Mouse (Mus musculus): ENCODE measurements around the gene Tekt5. TPM values are rescaled to one million over a fixed set of nuclear protein-coding genes. Genes with fewer than 3 reads are reported as not detected.
A peak's percentile ranks its signal among the peaks of the same experiment; 100 is the strongest.

Tekt5 gene
- 0.74 and 1.4 TPM in 2 replicates for polyA plus RNA-seq (2015; fragmentation: Nextera tagmentation; extraction: Ambion mirVana)

DNA sequence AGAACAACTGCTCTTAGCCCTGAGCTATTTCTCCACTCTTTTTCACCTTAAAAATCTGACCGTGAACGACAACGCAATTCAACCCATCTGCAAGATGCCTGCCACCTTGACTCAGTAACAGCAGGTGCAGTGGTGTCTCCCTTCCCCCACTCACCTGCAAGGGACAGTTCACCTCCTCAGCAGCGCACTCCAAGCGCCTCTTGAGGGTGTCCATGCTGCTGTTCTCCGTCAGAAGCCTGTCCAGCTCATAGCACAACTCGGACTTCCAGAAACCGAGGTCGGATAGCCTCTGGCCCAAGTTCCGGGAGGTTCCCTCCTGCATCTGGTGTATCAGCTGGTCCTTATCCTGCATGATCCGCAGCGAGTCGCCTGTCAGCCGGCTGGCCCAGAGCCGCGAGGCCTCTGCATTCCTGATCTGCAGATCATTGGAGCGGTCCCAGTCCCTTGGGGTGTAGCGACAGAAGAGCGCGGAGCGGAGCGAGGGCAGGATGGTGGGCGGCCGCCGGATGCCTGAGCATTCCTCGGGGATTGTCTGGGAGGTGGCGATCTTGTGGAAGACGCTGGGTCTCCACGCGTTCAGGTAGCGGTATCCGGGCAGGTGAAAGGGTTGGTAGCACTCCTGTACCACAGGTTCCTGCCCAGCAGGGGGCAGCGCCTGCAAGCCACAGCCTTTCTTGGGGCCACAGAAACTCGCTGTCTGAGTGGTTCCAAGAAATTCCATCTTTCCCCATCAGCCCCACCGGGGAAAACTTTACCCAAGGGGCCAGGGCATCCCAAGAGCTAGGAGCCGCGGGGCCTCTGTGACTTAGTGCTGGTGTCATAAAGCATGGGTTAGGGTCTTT is at the start of gene Tekt5:
Gene Tekt5 (minus strand): TSS at position 792 of the 842 bp plus-strand sequence.
- 7% methylated on average over 37 of the region's 37 CpGs for WGBS
- peak; percentile 48; the same call in 1 of the 2 replicates for ATAC-seq
- peak within 1 kb of the TSS; percentile 52 for H3K9ac ChIP-seq

DNA sequence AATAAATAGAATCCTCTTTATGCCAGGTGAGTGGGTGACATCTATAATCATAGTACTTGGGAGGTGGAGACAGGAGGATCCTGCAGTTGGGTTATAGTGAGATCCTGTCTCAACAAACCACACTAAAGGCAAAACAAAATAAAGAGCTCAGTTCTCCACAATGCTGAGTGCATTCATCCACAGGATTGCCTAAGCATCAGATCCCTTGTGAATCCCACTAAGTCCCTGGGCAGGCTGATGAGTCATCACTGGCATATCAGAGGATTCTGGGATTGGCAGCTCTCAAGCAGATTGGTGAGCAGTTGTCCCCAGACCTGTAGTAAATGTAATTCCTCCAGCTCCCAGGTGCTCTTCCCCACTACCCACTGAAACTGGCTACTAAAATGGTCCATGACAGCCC is 48.4 kb upstream of the Tekt5 start:
- Histone ChIP-seq H3K36me3 (ENCODE audit: poor library complexity, severe bottlenecking) (peaks cover 18% of the 10 kb centered on the region; the same call in 1 of the 2 replicates), H3K4me3 (no peak overlapping the region), H3K4me1 (peaks cover 31% of the 10 kb centered on the region), H3K27ac (no peak overlapping the region), H3K9ac (no peak overlapping the region), H3K4me2 (no peak overlapping the region), H3K9me3 (replicated peaks) (no peaks in the 10 kb centered on the region), H3K27me3 (no peaks in the 10 kb centered on the region)
- no peak for ATAC-seq

More for the DNA sequence above, at the start of gene Tekt5:
- Histone ChIP-seq H3K27me3 (peaks cover 12% of the 10 kb centered on the region), H3K9me3 (replicated peaks) (no peaks in the 10 kb centered on the region), H3K4me3 (peak within 1 kb of the TSS; percentile 29), H3K4me1 (peaks cover 8% of the 10 kb centered on the region), H3K4me2 (peak within 1 kb of the TSS; percentile 59), H3K36me3 (ENCODE audit: poor library complexity, severe bottlenecking) (no peaks in the 10 kb centered on the region), H3K27ac (no peak within 1 kb of the TSS)

GRCm38 (mm10) chr16:10441761-10442160 is 46.5 kb upstream of the Tekt5 start:
- no peaks in the 10 kb centered on the region for H3K9me3 ChIP-seq (replicated peaks)
- no peak overlapping the region for H3K27ac ChIP-seq
- H3K4me2 ChIP-seq, result no peak overlapping the region
- no peak overlapping the region for H3K4me3 ChIP-seq
- no peak overlapping the region for H3K9ac ChIP-seq
- peaks cover 22% of the 10 kb centered on the region for H3K4me1 ChIP-seq
- H3K36me3 ChIP-seq (ENCODE audit: poor library complexity, severe bottlenecking), result peaks cover 27% of the 10 kb centered on the region; the same call in 1 of the 2 replicates
- no peak for ATAC-seq
- WGBS, result 94% methylated on average over 4 of the region's 4 CpGs
- no peaks in the 10 kb centered on the region for H3K27me3 ChIP-seq

DNA sequence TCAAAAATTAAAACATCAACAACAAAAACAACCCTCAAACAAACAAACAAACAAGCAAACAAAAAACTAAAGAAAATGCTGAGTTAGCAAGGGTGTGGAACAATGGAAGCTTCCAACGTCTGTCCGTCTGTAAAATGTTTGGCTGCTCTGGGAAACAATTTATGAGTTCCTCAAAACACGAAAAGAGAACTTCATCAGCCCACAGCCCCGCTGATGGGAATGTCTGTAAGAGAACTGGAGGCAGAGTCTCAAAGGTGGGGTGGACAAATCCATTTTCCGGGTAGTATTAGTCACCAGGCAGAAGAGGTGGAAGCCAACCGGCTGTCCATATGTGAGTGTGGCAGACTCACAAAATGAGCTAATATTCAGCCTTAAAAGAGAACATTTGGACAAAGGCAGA is 46.0 kb upstream of the Tekt5 start:
- ATAC-seq, result no peak
- Histone ChIP-seq H3K36me3 (ENCODE audit: poor library complexity, severe bottlenecking) (peaks cover 27% of the 10 kb centered on the region; the same call in 1 of the 2 replicates), H3K4me1 (peaks cover 18% of the 10 kb centered on the region), H3K9ac (no peak overlapping the region), H3K27ac (no peak overlapping the region), H3K4me3 (no peak overlapping the region), H3K27me3 (no peaks in the 10 kb centered on the region), H3K9me3 (replicated peaks) (no peaks in the 10 kb centered on the region), H3K4me2 (no peak overlapping the region)
- 92% methylated on average over 6 of the region's 6 CpGs for WGBS

- H3K4me3 ChIP-seq, result no peak overlapping the region
- no peaks in the 10 kb centered on the region for H3K9me3 ChIP-seq (replicated peaks)
- H3K4me1 ChIP-seq, result no peaks in the 10 kb centered on the region
- no peak overlapping the region for H3K9ac ChIP-seq
- H3K4me2 ChIP-seq, result no peak overlapping the region
- peaks cover 19% of the 10 kb centered on the region; the same call in 1 of the 2 replicates for H3K36me3 ChIP-seq (ENCODE audit: poor library complexity, severe bottlenecking)
- H3K27ac ChIP-seq, result no peak overlapping the region
- H3K27me3 ChIP-seq, result no peaks in the 10 kb centered on the region
- ATAC-seq, result no peak
- 85% methylated on average over 5 of the region's 5 CpGs for WGBS
Observed at GRCm38 (mm10) chr16:10438055-10438454, 42.8 kb upstream of the Tekt5 start.

DNA sequence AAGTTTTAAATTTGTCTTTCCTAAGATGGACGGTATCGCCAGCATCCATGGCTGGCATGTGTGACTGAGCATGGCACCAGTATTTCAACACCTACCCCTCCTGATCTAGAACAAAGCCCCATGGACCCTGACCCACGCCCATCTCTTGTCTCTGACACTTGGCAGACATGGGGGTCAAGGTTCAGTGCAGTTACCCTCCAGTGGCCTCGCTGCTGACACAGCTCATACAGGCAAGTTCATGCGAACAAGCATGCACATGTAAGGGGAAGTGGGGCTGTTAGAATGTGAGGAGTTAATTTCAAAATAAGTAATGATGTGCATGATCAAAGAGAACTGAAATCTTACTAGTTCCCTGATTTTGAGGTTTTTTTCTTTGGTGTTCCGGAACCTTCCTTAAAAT is 40.9 kb upstream of the Tekt5 start:
- ATAC-seq, result no peak
- no peaks in the 10 kb centered on the region for H3K9me3 ChIP-seq (replicated peaks)
- H3K27me3 ChIP-seq, result no peaks in the 10 kb centered on the region
- no peaks in the 10 kb centered on the region for H3K4me1 ChIP-seq
- H3K27ac ChIP-seq, result no peak overlapping the region
- H3K4me3 ChIP-seq, result no peak overlapping the region
- H3K4me2 ChIP-seq, result no peak overlapping the region
- WGBS, result 90% methylated on average over 6 of the region's 6 CpGs
- peaks cover 29% of the 10 kb centered on the region for H3K36me3 ChIP-seq (ENCODE audit: poor library complexity, severe bottlenecking)
- no peak overlapping the region for H3K9ac ChIP-seq

- H3K27ac ChIP-seq, result no peak overlapping the region
Observed at GRCm38 (mm10) chr16:10433344-10433743, 38.1 kb upstream of the Tekt5 start.

GRCm38 (mm10) chr16:10432387-10432786 is 37.1 kb upstream of the Tekt5 start:
- Histone ChIP-seq H3K4me1 (no peaks in the 10 kb centered on the region), H3K36me3 (ENCODE audit: poor library complexity, severe bottlenecking) (peaks cover 20% of the 10 kb centered on the region), H3K27me3 (no peaks in the 10 kb centered on the region), H3K4me3 (no peak overlapping the region), H3K9me3 (replicated peaks) (no peaks in the 10 kb centered on the region), H3K9ac (no peak overlapping the region), H3K4me2 (no peak overlapping the region), H3K27ac (no peak overlapping the region)
- WGBS, result 92% methylated on average over 4 of the region's 4 CpGs
- ATAC-seq, result no peak

More at GRCm38 (mm10) chr16:10433344-10433743, 38.1 kb upstream of the Tekt5 start:
- peaks cover 20% of the 10 kb centered on the region for H3K36me3 ChIP-seq (ENCODE audit: poor library complexity, severe bottlenecking)
- H3K4me1 ChIP-seq, result no peaks in the 10 kb centered on the region
- no peaks in the 10 kb centered on the region for H3K9me3 ChIP-seq (replicated peaks)
- no peak overlapping the region for H3K4me3 ChIP-seq
- no peaks in the 10 kb centered on the region for H3K27me3 ChIP-seq
- H3K4me2 ChIP-seq, result no peak overlapping the region
- no peak for ATAC-seq
- WGBS, result 92% methylated on average over 5 of the region's 5 CpGs
- H3K9ac ChIP-seq, result no peak overlapping the region

DNA sequence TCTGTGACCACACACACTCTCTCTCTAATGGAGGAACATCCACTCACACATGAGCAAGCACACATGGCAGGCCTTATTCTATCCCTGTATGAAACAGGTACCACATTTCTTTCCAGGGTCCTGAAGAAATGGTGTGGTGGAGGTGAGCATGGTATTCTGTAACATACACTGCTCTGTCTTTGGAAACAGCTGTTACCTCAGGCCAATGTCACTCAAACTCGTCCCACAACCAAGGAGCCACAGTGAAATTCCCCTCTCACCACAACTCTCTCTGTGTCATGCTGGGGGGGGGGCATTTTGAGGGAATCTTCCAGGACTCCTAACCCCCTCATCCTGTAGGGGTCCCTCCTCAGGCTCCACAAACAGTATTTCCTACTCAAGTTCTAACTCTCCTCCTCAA is 36.6 kb upstream of the Tekt5 start:
- Histone ChIP-seq H3K4me3 (no peak overlapping the region), H3K9ac (no peak overlapping the region), H3K4me1 (no peaks in the 10 kb centered on the region), H3K27ac (no peak overlapping the region), H3K27me3 (no peaks in the 10 kb centered on the region), H3K4me2 (no peak overlapping the region), H3K36me3 (ENCODE audit: poor library complexity, severe bottlenecking) (peaks cover 24% of the 10 kb centered on the region), H3K9me3 (replicated peaks) (no peaks in the 10 kb centered on the region)
- no peak for ATAC-seq
- 82% methylated on average over 1 of the region's 1 CpGs for WGBS

DNA sequence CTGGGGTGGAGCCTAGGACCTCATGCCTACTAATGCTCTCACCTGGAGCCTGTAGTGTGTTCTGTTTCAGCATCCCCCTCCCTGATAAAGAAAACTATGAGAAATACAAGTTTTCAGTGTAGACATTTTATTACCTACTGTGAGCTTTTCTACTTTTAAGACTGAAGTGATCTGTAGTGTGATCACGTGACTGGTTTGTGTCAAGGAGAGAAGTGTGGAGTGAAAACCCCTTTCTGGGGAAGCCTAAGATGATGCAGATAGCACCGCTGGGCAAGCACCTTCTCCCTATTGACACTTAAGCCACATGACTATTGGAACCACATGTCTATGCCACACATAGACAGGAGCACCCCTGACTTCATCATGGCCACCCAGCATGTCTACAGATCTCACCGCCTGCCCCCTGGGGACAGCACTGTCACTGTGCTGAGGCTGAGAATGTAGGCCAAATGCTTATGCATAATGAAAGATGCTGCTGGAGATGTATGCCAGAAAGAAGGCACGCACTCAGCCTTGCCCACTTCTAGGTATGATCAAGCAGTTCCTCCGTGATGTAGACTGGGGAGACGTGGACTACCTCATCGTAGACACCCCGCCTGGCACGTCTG is 25.3 kb upstream of the Tekt5 start:
- no peak overlapping the region for H3K9ac ChIP-seq
- H3K4me2 ChIP-seq, result no peak overlapping the region
- H3K4me1 ChIP-seq, result no peaks in the 10 kb centered on the region
- H3K36me3 ChIP-seq (ENCODE audit: poor library complexity, severe bottlenecking), result peaks cover 100% of the 10 kb centered on the region
- WGBS, result 92% methylated on average over 9 of the region's 9 CpGs
- no peaks in the 10 kb centered on the region for H3K27me3 ChIP-seq
- H3K27ac ChIP-seq, result no peak overlapping the region
- ATAC-seq, result no peak
- H3K4me3 ChIP-seq, result no peak overlapping the region
- peaks cover 4% of the 10 kb centered on the region; the same call in 1 of the 2 replicates for H3K9me3 ChIP-seq (replicated peaks)

DNA sequence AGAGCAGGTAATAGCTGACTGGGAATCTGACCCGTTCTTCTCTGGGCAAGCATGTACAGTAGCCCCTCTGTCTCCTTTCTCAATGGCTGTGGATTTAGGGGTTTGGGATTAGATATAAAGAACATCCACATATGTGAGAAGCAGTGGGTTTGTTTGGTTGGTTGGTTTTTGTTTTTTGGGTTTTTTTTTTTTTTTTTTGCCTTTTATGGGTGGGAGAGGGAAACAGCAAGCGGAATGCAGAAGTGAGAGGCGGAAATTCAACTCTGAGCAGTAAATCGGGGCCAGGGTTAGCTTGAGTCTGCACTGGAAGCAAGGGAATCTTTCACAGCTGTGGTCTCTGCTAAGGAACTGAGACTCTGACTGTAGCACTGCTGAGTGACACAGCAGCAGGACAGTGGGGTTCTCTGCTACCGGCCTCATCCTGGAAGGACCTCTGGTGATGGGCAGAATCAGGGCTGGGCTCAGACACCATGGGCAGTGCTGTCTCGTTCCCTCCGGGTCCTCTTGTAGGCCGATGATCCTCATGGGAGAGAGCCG is 22.5 kb upstream of the Tekt5 start:
- H3K4me1 ChIP-seq, result peaks cover 3% of the 10 kb centered on the region

GRCm38 (mm10) chr16:10416866-10417265 is 21.6 kb upstream of the Tekt5 start:
- no peaks in the 10 kb centered on the region for H3K27me3 ChIP-seq
- no peak overlapping the region for H3K9ac ChIP-seq
- peaks cover 4% of the 10 kb centered on the region; the same call in 1 of the 2 replicates for H3K9me3 ChIP-seq (replicated peaks)
- H3K27ac ChIP-seq, result no peak overlapping the region
- ATAC-seq, result no peak
- 96% methylated on average over 4 of the region's 4 CpGs for WGBS
- H3K4me1 ChIP-seq, result peaks cover 9% of the 10 kb centered on the region
- no peak overlapping the region for H3K4me3 ChIP-seq
- H3K36me3 ChIP-seq (ENCODE audit: poor library complexity, severe bottlenecking), result peaks cover 84% of the 10 kb centered on the region
- no peak overlapping the region for H3K4me2 ChIP-seq

More for the DNA sequence above, 22.5 kb upstream of the Tekt5 start:
- ATAC-seq, result no peak
- 92% methylated on average over 9 of the region's 9 CpGs for WGBS
- Histone ChIP-seq H3K36me3 (ENCODE audit: poor library complexity, severe bottlenecking) (peaks cover 94% of the 10 kb centered on the region), H3K9ac (no peak overlapping the region), H3K4me3 (no peak overlapping the region), H3K27me3 (no peaks in the 10 kb centered on the region), H3K4me2 (no peak overlapping the region), H3K9me3 (replicated peaks) (peaks cover 4% of the 10 kb centered on the region; the same call in 1 of the 2 replicates), H3K27ac (no peak overlapping the region)

All from forebrain, embryonic 13.5 days (tissue).